Mouse (Mus musculus) lung, adult 2 months (tissue): Measurements from ENCODE around the gene Slc26a1.

Source experiments
- CTCF ChIP-seq: fragments of 200-500 bp; IDR thresholded peaks from 2 replicates; pipeline ENCODE4 v1.5.1; 2011; ENCODE audit warnings: mild to moderate bottlenecking, low read length, control low read depth; ENCODE audit not compliant: insufficient read depth
- POLR2A ChIP-seq: fragments of 200-500 bp; IDR thresholded peaks from 2 replicates; pipeline ENCODE4 v1.6.1; 2011; ENCODE audit warnings: low read depth, mild to moderate bottlenecking, control low read depth, low read length, borderline replicate concordance; ENCODE audit errors: extremely low read depth

- TF ChIP-seq CTCF = no peak
- TF ChIP-seq POLR2A = no peak
These were observed 21.2 kb upstream of the Slc26a1 start for GRCm38 (mm10) chr5:108696542-108696941.
